Mouse (Mus musculus) lung, postnatal 14 days (tissue): ENCODE results near the gene Crtc1.

Experiments used
- DNase-seq: peaks from one replicate; pipeline ENCODE4 v3.0.0; 2021

Gene Crtc1

DNA sequence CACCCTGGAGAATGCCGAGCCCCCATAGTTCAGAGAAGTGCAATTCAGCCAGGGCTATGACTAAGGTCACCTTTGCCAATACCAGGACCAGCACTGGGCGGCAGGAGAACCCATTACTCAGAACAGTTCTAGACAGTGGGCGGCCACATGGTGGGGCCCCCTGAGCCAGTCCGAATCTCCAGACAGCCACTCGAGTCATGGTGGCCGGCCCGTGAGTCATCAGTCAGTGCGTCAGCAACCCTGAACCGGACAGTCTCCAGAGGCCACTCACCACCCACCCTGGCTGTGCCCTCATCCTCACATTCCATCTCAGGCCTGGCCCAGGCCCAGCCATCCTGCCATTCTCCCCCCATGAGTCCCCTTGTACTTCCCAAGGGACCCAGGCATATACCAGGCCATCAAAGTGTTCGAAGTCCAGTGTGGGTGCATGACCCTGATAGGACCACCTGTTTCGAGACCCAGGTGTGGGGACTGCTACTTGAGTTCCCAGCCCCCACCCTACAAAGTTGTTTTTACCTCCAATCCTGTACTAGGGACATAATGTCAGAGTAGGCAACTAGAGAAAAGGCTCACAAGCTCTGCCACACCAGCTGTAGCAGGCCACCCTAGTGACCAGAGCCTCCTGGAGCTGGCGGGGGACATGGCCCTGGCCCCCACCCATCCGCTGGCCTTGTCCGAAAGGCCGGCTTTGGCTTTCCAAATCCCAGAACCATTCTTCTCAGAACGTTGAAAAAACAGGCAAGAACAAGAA lies 22.6 kb upstream of the Crtc1 start:
- DNase-seq: no peak

DNA sequence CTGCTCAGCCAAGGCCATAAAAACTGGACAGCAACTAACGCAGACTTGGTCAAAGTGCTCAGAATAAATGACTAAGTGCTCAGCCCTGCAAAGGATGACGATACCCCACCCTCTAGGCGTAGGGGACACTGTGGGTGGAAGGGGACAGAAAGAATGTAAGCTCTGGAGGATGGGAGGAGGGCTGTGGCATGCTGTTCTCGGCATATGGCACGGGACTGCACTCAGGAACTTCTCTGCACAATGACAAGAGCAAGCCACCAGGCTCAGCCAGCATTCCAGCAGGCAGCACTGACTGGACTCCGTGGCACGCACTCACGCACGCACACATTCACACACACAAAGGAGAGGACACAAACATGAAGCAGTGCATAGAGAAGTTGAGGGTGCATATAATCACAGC lies 21.2 kb upstream of the Crtc1 start:
- no peak for DNase-seq

- DNase-seq: no peak
These were observed 20.8 kb upstream of the Crtc1 start for GRCm38 (mm10) chr8:70460199-70460598.

DNA sequence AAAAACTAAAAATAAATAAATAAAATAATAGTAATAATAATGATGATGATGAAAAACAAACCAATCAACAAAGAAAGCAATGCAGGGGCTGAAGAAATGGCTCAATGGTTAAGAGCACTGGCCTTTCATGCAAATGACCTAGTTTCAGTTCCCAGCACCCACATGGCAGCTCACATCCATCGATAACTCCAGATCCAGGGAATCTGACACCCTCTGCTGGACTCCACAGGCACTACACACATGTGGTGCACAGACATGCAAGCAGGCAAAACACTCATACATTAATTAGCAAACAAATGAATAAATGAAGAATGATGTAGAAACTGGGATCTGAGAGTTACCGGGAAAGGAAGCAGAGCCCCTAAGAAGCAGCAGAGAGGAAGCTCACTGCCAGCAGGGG lies 20.3 kb upstream of the Crtc1 start:
- no peak for DNase-seq

DNA sequence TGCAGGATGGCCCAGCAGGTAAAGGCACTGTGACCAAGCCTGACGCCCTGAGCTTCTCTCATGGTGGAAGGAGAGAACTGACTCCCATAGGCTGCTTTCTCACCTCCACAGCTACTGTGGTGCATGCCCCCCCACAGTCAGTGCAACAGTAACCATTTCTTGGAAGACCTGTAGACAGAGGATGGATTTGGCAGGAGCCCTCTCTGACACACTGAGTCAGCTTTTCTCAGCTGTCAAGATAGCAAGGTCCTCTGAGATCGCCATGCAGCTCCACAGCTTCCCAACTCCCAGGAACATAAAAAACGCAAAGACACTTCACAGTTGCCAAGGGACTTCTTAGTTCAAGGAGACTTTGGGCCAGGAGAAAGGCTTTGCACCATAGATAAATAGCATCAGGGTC lies 19.1 kb upstream of the Crtc1 start:
- DNase-seq: no peak

- DNase-seq: no peak
These were observed 18.5 kb upstream of the Crtc1 start for GRCm38 (mm10) chr8:70457882-70458281.

- DNase-seq: no peak
These were observed 17.6 kb upstream of the Crtc1 start for GRCm38 (mm10) chr8:70456996-70457395.

- no peak for DNase-seq
These were observed 14.5 kb upstream of the Crtc1 start for GRCm38 (mm10) chr8:70453852-70454251.

DNA sequence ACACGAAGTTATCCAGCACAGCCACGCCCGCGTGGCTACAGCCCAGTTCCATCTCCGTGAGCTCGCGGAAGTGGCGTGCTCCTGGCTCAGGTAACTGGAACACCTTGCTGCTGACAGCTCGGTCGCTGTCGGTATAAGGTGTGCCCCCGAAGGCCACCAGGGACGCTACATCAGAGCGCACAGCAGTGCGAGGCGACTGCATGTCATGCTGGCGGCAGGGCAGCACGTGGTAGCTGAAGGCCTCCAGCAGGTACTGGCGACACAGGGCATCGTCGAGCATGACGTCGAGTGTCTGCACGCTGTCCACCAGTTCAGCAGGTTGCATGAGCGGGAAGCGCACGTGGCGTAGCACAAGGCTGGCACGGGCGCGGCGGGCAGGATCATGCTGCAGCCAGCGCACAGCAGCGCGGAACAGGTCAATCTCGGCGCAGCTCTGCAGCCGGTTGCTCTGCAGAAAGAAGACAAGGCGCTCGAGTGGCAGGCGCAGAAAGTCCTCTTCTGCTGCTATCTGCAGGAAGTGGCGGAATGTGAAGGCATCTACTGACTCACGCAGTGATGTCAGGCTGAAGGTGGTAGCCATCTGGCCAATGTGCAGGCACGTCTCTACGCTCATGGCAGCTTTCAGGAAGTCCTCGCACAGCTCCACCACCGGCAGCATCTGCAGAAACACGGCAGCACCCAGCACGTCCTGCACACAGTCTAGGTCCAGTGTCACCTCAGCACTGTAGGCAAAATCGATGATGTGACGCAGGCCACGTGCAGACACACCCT lies 13.0 kb upstream of the Crtc1 start:
- DNase-seq: no peak

- DNase-seq: no peak
These were observed 8.5 kb upstream of the Crtc1 start for GRCm38 (mm10) chr8:70447639-70448420.

- DNase-seq: no peak
These were observed 6.6 kb upstream of the Crtc1 start for GRCm38 (mm10) chr8:70445988-70446387.

DNA sequence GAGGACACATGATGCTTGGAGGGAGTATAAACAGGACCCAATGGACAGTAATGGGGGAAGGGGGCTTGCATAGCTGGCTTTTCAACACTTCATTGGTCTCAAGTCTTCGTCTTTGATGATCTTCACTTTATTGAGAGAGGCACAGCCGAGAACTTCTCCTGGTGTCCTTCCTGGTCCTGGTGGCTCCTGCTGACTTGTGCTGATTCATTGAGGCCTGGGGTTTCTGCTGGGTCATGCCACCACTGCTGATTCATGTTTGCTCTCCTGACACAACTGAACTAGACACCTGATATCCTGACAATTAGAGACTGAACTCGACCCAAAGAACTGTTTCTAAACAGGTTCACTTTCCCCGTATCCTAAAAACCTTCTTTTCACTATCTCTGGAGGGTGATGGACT lies 3.9 kb upstream of the Crtc1 start:
- no peak for DNase-seq

DNA sequence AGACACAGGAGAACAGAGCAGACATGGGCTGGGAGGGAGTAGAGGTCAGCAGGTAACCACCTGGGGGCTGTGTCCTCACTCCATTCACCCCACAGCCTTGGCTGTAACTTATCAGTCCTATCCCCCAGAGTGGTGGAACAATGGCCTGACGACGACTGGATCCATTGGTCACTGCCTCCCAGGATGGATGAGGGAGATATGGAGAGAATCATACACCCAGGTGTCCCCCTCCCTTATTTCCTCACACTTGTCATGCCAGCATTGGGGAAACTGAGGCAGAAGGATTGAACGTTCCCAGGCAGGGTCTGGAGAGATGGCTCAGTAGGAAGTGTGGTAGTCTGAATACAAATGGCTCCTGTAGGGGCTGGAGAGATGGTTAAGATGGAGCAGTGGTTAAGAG lies 2.2 kb upstream of the Crtc1 start:
- no peak for DNase-seq

GRCm38 (mm10) chr8:70440246-70440645 lies 867 bp upstream of the Crtc1 start:
- DNase-seq: no peak

- no peak for DNase-seq
These were observed 435 bp upstream of the Crtc1 start for GRCm38 (mm10) chr8:70439848-70440179.

- DNase-seq: no peak
These were observed 956 bp downstream of the Crtc1 start for GRCm38 (mm10) chr8:70438423-70438822.

GRCm38 (mm10) chr8:70435156-70435555 lies 4.2 kb downstream of the Crtc1 start:
- DNase-seq: no peak

GRCm38 (mm10) chr8:70432991-70433536 lies 6.3 kb downstream of the Crtc1 start:
- no peak for DNase-seq

DNA sequence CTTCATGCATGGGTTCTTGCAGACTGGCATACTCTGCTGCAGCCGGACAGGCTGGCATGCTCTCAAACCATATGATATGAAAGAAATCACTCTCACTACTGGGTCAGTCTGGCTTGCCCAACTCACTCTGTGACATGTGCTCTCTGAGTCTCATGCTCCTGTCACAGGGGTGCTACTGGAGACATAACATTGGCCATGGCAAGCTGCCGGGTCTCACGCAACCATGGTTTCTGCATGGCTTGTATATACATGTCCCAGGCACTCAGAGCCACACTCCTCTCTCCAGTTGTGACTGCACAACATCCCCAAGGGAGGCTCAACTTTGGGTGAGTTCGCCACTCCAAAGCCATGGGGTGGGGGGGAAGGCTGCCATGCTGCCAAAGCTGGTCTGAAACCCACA lies 8.2 kb downstream of the Crtc1 start:
- no peak for DNase-seq

- no peak for DNase-seq
These were observed 13.0 kb downstream of the Crtc1 start for GRCm38 (mm10) chr8:70426300-70426907.

- no peak for DNase-seq
These were observed 16.7 kb downstream of the Crtc1 start for GRCm38 (mm10) chr8:70422722-70423121.

DNA sequence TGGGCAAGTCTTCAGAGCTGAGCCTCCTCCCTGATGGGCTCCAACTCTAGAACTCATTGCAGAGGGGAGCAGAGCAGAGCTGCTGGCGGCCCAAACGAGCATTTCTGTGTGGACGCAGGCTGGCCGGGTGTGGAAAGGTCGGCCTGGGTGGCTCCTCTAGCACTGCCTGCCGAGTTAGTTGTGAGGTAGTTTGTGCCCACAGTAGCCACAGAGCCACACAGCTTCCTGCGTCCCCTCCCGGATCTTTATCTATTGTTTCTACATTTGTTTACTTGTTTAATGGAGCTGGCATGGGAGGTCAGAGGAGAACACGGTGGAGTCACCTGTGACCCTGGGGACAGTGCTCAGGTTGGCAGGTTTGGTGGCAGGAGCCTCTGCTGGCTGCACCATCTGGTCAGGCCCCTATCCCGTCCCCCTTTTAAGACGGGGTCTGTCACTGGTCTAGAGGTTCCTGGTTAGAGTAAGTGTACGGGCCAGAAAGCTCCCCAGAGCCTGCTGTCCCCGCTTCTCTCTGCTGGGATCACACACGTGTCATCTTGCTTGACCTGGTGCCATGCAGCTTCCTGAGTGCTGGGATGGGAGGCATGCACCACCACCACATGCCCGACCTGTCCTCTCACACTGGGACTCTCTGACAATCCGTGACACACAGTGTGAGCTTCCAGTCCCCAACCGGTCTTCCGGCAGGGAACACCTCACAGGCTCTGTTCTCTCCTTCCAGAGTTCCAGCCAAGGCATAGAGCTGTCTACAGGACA lies 17.9 kb downstream of the Crtc1 start:
- no peak for DNase-seq
